Mouse (Mus musculus) layer of hippocampus, adult 9-10 months (tissue): Measurements from ENCODE around the gene Ccdc85c.

ENCODE experiments used
- DNase-seq: peaks from one replicate; pipeline ENCODE4 v3.0.0; 2022; ENCODE audit warnings: low spot score

The Ccdc85c gene

DNA sequence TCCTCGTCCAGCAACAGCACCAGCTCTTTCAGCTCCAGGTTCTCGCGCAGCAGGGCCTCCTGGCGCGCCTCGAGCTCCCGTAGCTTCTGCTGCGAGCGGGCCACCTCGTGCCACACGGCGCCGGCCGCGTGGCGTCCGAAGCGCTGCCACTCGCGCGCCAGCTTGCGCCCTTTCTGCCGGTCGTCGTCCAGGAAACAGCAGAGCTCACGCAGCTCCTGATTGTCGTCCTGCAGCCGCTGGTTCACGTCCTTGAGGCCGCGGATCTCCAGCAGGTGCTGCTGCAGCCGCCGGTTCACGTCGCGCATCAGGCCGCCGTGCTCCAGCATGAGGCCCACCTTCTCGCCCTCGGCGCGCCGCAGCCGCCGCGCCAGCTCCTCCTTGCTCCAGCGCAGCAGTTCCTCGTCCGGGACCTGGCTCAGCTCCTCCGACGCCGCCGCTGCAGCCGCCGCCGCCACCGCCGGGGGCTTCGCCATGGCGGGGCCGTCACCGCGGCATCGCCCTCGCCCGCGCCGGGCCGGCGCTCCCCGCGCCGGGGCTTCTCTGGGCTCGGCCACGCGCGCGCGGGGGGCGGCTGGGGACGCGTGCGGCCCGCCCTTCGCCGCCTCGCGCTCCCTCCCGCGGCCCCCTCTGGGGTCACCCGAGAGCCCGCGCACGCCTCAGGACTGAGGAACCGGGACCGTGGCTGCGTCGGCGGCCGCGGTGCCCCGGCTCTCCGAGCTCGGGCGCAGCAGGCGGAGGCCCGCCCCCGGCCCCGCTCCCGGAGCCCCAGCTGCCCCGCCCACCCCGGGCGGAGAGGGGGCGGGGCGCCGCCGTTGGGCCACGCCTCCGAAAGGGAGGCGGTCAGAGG, at the start of gene Ccdc85c:
Gene Ccdc85c, minus strand, starts transcription at position 765 of the 847 bp plus-strand sequence.
- DNase-seq = no peak

DNA sequence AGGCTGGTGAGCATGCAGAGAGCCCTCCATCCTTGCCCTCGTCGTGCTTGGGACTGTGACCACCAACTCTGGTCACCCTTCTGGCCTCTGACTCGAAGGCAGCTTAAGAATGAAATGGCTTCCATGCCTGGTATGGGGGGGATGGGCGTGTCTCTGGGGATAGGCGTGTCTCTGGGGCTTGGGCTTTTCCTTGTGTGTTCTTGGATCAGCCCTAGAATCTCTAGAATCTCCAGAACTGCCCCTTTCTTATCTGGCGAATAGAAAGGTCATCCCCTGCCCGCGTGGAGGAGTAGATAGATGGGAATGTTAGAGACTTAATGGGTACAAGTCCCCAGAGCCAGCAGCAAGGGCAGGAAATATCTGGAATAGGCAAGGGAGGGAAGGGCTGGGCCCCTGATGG, 44.9 kb upstream of the Ccdc85c start:
- DNase-seq = no peak

DNA sequence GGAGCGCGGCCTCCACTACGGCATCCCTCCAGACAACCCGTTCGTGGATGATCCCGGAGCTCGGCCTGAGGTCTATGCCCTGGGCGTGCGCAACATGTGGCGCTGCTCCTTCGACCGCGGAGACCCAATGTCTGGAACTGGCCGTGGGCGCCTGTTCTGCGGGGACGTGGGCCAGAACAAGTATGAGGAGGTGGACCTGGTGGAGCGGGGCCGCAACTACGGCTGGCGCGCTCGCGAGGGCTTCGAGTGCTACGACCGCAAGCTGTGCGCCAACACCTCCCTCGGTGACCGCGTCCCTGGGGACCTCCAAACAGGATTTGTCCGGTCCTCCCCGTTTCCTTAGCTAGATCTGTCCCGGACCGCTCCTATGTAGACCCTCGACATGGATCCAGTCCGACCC, 43.3 kb upstream of the Ccdc85c start:
- DNase-seq = no peak

DNA sequence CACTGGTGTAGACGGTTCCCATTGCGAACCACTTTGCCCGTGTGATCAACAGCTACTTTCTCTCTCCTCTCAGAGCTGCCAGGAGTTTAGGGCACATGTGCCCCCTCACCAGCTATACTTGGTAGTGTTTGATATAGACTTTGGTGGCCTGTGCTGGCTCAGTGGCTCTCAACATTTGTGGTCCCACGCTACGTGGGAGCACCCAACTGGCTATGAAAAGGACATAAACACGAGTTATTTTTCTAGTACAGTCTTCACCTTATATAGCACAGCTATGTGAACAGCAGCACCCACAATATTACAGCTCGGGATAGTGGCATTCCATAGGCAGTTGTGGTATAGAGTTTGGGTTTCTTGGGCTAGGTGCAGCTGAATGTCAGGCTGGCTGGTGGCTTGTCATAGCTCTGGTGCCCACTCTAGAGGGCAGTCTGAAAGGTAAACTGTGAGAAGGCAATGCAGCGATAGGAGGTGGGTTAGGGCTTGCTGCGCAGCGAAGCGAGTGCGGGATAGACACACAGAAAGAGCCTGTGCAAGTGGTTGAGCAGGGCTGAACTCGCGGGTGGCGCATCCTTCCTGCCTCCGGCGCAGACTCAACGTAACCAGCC, 42.7 kb upstream of the Ccdc85c start:
- no peak for DNase-seq

DNA sequence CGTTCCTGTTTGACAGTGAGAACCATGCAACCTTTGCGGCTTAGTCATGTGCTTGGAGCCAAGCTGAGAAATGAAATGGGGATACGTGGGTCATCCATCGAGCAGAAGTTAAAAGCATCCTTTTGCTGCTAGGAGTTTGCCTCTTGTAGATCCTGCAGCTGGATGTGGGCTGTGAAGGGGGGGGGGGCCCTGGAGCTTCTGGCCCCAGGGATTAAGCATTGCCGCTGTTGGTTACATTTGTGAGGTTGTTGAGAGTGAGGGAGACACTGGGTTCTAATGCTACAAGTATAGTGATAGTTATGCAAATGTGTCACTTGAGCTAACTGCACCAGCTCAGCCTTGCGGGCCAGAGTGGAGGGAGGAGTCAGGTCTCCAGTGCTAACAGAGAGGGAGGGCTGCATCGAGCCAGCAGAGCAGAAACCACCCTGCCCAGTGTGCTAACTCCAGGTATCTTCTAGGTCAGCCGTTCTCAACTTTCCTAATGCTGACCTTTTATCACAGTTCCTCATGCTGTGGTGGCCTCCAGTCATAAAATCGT, 42.0 kb upstream of the Ccdc85c start:
- no peak for DNase-seq

DNA sequence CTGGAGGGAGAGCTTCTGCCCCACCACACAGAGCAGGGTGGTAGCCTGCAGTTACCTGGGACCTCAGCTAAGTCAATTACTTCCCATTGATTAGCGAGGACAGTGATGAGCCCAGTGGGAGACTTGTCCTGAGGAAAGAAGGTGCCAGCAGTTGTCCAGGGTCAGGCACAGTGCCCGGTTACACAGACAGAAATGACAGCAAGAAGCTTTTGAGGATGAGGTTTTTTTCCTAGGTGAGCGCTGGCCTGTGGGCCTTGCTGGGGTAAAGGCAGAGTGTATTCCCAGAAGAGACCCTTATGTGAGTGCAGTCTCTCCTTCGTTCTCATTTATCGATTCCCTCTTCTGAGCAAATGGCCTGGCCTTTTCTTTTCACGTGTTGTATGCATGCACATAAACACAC, 41.4 kb upstream of the Ccdc85c start:
- no peak for DNase-seq

DNA sequence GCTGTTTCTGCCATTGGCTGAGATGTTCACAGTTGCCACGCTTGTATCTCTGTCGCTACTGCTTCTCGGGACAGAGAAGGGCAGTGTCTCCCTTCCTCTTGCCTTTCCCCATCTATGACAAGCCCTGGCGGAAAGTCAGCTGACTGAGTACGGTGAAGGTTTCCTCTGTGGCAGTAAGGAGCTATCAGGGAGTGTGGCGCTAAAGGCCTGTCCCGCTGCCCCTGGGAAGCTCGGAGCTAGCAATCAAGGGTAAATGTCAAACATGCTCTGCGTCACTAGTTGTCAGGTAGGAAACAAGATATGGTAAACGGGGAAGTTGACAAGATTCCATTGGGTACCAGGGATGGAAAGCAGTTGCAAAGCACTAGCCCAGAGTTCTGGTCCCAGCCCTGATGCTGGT, 40.6 kb upstream of the Ccdc85c start:
- DNase-seq = no peak

DNA sequence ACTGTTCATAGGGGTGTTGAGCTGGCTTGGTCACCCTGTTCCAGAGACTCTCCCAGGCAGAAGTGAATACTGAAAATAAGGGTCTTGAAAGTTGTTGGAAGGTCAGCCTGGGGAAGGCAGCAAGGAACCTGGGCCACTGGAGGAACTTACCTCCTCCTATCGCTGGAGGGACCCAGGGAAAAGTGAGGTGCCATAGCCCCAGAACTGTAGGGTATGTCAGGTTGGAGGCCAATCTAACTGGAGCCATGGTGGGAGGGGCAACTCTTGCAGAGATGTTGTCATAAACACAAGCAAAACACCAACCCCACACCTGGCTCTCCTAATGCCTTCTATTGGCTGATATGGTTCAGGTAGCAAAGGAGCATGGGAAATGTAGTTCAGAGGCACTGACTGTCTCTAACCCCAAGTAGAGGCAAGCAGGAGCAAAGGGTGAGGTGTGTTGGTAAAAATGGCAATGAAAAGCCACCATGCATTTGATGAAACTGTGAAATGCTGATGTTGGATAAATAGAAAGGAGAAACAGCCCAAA, 38.1 kb upstream of the Ccdc85c start:
- no peak for DNase-seq

DNA sequence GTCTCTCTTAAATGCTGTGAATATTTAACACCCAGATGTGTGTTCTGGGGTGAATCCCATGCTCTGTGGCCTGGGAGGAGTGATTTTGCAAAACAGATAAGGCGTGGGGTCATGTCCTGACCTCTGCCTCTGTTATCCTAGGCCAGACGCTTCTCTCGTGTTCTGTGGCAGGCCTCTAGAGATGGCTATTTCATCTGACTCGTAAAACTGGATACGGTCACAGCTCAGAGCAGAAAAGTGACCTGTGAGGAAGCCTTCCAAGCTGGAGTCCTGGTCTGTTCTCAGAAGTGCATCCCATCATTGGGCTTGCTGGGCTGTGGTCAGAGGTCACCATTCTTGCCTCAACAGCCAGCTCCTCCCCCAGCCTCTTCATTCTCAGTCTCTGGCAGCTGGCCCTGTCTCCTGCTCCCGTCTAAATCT, 37.2 kb upstream of the Ccdc85c start:
- no peak for DNase-seq

DNA sequence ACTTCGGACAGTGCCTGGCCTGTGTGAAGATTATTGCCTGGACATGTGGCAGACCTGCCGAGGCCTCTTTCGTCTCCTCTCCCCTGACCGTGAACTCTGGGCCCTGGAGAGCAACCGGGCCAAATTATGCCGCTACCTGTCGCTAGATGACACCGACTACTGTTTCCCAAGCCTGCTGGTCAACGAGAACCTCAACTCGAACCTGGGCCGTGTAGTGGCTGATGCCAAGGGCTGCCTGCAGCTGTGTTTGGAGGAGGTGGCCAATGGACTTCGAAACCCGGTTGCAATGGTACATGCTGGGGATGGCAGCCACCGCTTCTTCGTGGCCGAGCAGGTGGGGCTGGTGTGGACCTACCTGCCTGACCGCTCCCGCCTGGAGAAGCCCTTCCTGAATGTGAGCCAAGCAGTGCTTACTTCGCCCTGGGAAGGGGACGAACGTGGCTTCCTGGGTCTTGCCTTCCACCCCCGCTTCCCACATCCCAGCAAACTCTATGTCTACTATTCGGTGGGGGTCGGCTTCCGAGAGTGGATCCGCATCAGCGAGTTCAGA, 36.6 kb upstream of the Ccdc85c start:
- no peak for DNase-seq

DNA sequence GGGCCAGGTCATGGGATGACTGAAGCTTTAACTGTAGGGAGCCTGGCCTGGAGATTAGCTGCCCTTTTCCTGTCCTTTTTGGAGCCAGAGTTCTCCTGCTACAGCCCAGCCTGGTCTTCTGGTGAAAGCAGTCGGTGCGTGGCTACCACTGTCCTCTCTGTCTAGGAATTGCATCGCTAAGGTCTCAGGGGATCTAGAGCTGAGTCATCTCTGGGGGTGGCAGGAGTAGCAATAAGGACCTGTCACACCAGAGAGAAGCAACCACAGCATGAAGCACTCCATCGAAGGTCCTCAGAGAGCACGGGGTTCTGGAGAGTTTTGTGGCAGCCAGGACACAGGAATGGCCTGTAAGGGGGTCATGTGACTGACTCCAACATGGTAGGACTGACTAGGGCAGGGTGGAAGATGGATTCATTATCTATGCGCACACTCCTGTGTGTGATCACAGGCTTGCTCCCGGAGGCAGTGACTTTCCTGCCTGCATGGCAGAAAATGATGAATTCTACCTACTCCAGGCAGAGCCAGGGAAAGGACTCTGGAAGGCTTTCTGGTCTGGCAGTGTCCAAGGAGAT, 35.3 kb upstream of the Ccdc85c start:
- DNase-seq = no peak

DNA sequence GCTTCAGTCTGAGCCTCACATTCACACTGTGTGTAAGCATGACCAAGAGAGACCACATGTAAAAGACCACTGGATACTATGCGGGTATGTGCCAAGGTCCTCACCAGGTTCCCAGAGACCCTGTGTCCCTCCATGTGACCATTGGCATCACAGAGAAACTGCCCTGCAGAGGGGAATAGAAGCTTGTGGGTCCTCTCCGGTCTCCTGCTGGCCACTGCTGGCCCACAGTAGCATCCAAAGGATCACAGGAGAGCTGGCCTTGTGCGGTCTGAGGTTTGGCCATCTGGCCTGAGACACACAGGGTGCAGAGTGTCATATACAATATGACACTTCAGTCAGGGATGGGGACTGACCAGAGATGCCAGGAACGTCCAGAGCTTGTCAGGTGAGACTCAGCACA, 34.8 kb upstream of the Ccdc85c start:
- no peak for DNase-seq

DNA sequence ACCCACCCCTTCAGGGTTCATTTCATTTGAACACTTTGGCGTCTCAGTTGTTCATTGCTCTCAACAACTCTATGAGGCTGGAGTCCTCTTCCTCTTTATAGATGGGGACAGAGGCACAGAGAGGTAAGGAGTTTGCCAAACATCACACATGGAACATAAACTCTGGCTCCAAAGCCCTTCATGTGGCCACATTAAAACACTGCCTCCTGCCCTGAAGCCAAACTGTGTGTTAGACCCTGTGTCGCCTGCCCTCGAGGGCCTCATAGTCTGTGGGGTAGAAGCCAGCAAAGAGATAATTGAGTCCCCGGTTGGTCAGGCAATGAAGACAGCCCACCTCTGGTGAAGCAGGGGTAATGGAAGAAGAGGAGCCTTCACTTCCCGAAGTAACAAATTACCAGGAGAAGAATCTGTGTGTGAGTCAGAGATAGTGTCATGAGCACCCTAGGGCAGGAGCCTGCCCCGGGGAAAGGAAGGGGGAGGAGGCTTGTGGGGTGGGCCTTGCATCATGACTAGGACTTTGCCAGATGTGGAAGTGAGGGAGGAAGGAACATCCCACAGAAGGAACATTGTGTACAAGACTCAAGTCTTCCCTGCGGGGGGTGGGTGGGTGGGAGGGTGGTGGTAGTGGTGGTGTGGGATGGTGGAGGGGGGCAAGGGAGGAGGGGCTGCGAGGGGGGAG, 34.0 kb upstream of the Ccdc85c start:
- no peak for DNase-seq

DNA sequence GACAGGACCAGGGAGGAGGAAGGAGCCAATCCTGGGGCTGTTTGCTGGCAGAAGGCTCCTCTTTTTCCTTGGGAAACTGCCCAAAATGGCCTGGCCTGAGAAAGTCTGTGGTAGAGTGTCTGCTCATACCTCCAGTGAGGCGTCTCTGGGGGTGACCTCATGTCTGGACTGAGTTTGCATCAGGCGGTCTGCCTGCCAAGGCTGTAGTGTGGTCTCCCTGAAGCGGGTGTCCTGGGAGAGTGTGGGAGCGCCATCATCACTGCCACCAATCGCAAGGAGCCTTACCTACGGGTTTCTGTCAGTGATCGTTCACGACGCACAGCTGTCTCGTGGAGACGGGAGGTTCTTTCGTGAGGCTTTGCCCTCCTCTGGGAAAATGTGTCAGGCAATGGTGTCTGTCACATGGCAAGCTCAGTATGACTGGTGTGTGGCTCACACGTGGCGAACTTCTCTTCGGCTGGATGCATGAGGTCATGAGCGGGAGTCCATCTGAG, 33.2 kb upstream of the Ccdc85c start:
- no peak for DNase-seq

DNA sequence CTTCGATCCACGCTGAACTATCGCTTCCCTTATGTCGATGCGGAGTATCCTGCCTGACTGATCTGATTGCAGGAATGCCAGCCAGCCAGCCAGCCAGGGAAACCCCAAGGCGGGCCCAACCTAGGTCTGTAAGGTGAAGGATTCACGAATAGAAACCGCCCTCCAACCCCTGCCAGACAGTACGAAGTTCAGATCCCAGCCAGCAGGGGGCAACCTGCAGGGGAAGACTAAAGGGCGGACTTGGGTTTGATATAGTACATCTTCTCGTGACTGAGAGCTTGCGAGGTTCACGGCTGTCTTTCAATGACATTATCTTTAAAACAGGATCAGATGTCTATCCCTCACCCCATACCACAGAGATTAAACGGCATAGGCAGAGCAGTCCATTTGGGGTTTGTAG, 32.3 kb upstream of the Ccdc85c start:
- no peak for DNase-seq

DNA sequence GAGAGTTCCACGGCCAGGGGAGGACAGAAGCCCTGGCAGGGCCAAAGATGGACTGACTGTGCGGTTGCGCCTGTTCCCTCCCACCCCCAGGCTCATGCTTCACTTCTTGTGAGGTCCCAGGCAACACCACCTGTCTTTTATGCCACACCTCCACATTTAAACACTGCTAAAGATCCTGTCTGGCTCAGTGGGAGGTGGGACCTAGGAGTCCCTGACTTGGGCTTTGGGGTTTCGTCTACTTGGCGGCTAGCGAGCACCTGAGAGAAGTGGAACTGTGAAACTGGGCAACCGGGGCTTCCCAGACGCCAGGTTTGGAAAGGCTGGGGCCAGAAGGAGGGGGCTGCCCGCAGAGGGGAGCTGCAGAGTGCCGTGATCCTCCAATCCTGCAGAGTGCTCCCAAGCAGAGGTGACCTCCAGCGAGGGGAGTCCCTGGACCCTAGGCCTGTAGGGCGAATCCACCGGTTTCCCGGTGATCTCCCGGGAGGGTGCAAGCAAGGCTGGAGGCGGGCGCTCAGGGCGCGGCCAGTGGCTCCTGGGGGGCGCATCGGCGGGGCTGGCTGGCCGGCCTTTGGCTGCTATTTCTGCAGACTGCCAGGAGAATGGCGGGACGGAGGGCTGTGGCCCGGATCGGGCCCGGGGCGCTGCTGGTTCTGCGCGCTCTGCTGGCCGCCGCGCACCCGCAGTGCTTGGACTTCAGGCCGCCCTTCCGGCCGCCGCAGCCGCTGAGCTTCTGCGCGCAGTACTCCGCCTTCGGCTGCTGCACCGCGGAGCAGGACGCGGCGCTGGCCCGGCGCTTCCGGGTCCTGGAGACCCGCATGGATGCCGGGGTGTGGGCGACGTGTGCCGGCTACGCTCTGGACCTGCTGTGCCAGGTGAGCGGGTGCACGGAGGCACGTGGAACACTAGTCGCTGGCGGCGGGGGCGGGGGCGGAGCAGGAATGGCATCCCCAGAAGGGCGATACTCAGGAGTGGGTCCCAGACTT, 30.9 kb upstream of the Ccdc85c start, which contains the start of gene Hhipl1:
Gene Hhipl1, plus strand, starts transcription at position 459 of the 983 bp plus-strand sequence.
- no peak for DNase-seq

DNA sequence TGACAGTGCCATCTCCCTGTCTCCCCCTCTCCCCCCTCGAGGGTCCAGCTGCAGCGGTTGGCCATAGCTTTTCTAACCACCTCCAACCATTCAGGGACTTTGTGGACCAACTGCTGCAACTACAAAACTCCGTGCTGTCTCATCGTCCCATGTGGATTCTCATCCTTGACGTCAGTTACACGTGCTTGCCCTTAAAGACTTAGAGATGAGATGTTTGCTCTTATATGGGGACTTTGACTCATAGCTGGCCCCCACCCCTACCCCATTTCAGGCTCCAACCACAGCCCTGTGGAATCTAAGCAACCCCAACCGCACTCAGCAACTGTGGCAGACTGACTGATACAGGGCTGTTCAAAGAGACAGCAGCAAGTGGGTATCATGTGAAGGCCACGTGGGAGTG, 29.9 kb upstream of the Ccdc85c start:
- no peak for DNase-seq

DNA sequence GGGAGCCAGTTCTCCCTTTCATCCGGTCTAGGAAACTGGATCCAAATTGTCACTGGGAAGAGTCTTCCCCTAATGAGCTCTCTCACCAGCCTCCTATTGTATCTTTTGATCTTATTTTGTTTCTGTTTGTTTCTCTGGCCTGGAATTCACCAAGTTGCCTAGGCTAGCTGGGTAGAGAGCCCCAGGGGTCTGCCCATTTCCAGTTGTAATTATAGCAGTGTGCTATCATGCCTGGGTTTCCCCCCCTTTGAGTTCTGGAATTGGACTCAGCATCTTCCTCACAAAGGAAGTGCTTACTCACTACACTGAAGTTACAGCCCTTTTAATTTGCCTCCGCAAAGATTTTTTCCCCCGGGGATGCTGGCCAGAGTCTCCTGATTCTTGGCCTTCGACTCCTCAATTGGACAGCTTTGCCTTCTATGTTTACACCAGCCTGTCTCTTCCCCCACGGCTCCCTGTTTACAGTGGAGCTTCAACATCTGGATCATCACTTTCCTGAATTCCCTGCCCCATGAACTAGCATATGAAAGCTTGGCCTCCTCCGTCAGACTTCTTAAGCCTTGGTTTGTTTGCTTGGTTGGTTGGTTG, 28.6 kb upstream of the Ccdc85c start:
- DNase-seq = no peak

DNA sequence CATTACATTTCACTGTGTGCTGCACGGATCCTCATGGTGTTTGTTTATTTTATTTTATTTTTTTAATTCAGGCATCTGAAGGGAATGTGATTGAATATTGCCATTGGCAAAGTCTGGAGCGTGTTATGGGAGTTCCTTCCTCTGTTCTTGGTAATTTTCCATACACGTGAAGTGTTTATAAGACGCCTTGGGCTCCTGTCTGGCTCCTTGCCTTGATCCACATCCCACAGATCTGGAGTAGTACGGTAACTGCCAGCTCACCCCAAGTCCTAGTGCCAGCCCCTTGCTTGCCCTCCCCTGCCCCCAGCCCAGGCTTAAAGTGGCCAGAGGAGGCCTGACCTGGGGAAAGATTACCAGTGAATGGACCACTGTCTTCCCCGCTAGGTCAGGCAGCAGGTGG, 25.8 kb upstream of the Ccdc85c start:
- DNase-seq = no peak

DNA sequence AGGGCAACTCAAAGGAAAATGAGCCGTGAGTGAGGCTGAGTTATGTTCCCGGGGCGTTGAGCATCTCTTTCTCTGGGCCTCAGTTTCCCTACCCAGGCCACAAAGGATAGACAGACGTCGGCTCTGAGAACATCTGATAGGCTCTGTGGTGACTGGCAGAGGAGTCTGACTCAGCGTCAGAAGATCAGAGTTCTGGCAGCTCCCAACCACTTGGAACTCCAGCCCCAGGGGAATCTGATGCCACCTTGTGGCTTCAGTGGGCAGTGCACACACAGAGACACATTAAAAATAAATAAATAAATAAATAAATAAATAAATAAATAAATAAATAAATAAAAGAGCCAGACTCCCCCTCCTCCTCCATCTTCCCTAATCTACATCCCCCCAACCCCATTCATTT, 21.8 kb upstream of the Ccdc85c start:
- no peak for DNase-seq
